Mouse (Mus musculus) C2C12 (cell line): ENCODE data around the gene Arhgef3. TPM values are rescaled to one million over a fixed set of nuclear protein-coding genes. Genes with fewer than 3 reads are reported as not detected.

ENCODE experiments used
- H3K27me3 ChIP-seq: one replicate; pipeline ENCODE4 v1.6.1; 2011; ENCODE audit not compliant: control insufficient read depth, insufficient read depth, insufficient read length
- H3K36me3 ChIP-seq: one replicate; pipeline ENCODE4 v1.6.1; 2011; ENCODE audit not compliant: control insufficient read depth, insufficient read depth
- H3K4me3 ChIP-seq: one replicate; pipeline ENCODE4 v1.5.1; 2011; ENCODE audit warnings: mild to moderate bottlenecking, control low read depth; ENCODE audit not compliant: poor library complexity, insufficient read depth, severe bottlenecking
- H3K79me2 ChIP-seq: one replicate; pipeline ENCODE4 v1.6.1; 2011; ENCODE audit not compliant: control insufficient read depth, insufficient read depth
- H3K79me3 ChIP-seq: one replicate; pipeline ENCODE4 v1.6.1; 2011; ENCODE audit warnings: low read depth, control low read depth
- H3ac ChIP-seq: one replicate; pipeline ENCODE3; 2011; ENCODE audit warnings: low read depth; ENCODE audit not compliant: control insufficient read depth, insufficient read length
- CEBPB ChIP-seq: IDR thresholded peaks from one replicate; pipeline ENCODE4 v1.6.1; 2011; ENCODE audit warnings: low read depth, mild to moderate bottlenecking, control low read depth, moderate library complexity
- CTCF ChIP-seq: IDR thresholded peaks from one replicate; pipeline ENCODE4 v1.5.1; 2011; ENCODE audit not compliant: control insufficient read depth, insufficient read depth, insufficient read length
- FOSL1 ChIP-seq: IDR thresholded peaks from one replicate; pipeline ENCODE4 v1.8.0; 2011; ENCODE audit warnings: mild to moderate bottlenecking, low read length; ENCODE audit not compliant: poor library complexity, insufficient read depth, severe bottlenecking
- MAX ChIP-seq: IDR thresholded peaks from one replicate; pipeline ENCODE4 v1.6.1; 2011; ENCODE audit warnings: mild to moderate bottlenecking, control low read depth
- MYOD1 ChIP-seq: IDR thresholded peaks from one replicate; pipeline ENCODE4 v1.6.1; 2011; ENCODE audit warnings: low read depth; ENCODE audit not compliant: control insufficient read depth, insufficient read length
- MYOG ChIP-seq: IDR thresholded peaks from one replicate; pipeline ENCODE4 v1.6.1; 2011; ENCODE audit not compliant: control insufficient read depth, insufficient read length; ENCODE audit errors: extremely low read depth
- USF1 ChIP-seq: IDR thresholded peaks from one replicate; pipeline ENCODE4 v1.6.1; 2011; ENCODE audit warnings: low read depth, mild to moderate bottlenecking, control low read depth, moderate library complexity
- polyA plus RNA-seq: library from polyadenylated mRNA; unstranded; fragments of >200 nt; fragmentation: generic; extraction: Trizol; gene quantifications from one replicate; pipeline ENCODE4 v1.2.1, GENCODE M21; 2012; ENCODE audit warnings: missing spikeins

Gene Arhgef3
- polyA plus RNA-seq, 1 experiment: 1.1 TPM

GRCm38 (mm10) chr14:27428573-27428972, 313.9 kb downstream of the Arhgef3 start, which contains the start of gene Fam208a:
Gene Fam208a, plus strand, starts transcription at chr14:27428834.
- peak within 1 kb of the TSS; percentile 32 for H3ac ChIP-seq
- H3K79me3 ChIP-seq: peaks cover 21% of the 10 kb centered on the region
- no peaks in the 10 kb centered on the region for H3K27me3 ChIP-seq
- H3K4me3 ChIP-seq: peak within 1 kb of the TSS; percentile 40
- H3K36me3 ChIP-seq: peaks cover 3% of the 10 kb centered on the region
- peaks cover 42% of the 10 kb centered on the region for H3K79me2 ChIP-seq
- no peak for TF ChIP-seq MYOG
- no peak for TF ChIP-seq MYOD1
- no peak for TF ChIP-seq CTCF
- peak; percentile 86 for TF ChIP-seq MAX
- TF ChIP-seq USF1: no peak
- no peak for TF ChIP-seq CEBPB
- TF ChIP-seq FOSL1: no peak

- no peak for TF ChIP-seq FOSL1
- TF ChIP-seq MYOG: no peak
- no peak for TF ChIP-seq MYOD1
- TF ChIP-seq MAX: peak; percentile 49
- peak overlapping the region; percentile 40 for H3K4me3 ChIP-seq
Observed at GRCm38 (mm10) chr14:27428973-27429711, 314.4 kb downstream of the Arhgef3 start.

GRCm38 (mm10) chr14:27430280-27430679, 315.6 kb downstream of the Arhgef3 start:
- Histone ChIP-seq H3K4me3 (no peak overlapping the region), H3K36me3 (peaks cover 3% of the 10 kb centered on the region), H3K79me3 (peaks cover 26% of the 10 kb centered on the region)

More at GRCm38 (mm10) chr14:27428973-27429711, 314.4 kb downstream of the Arhgef3 start:
- peaks cover 3% of the 10 kb centered on the region for H3K36me3 ChIP-seq
- H3K79me2 ChIP-seq: peaks cover 47% of the 10 kb centered on the region
- peaks cover 21% of the 10 kb centered on the region for H3K79me3 ChIP-seq
- H3K27me3 ChIP-seq: no peaks in the 10 kb centered on the region
- peak overlapping the region; percentile 32 for H3ac ChIP-seq

GRCm38 (mm10) chr14:27432064-27432463, 317.4 kb downstream of the Arhgef3 start:
- Histone ChIP-seq H3ac (no peak overlapping the region), H3K79me3 (peaks cover 27% of the 10 kb centered on the region), H3K4me3 (no peak overlapping the region), H3K27me3 (no peaks in the 10 kb centered on the region), H3K79me2 (peaks cover 75% of the 10 kb centered on the region), H3K36me3 (peaks cover 3% of the 10 kb centered on the region)
- TF ChIP-seq USF1 (no peak), FOSL1 (no peak), CEBPB (no peak), MYOG (no peak), MYOD1 (no peak), MAX (no peak), CTCF (no peak)

More at GRCm38 (mm10) chr14:27430280-27430679, 315.6 kb downstream of the Arhgef3 start:
- TF ChIP-seq USF1: no peak
- no peak for TF ChIP-seq MYOG
- TF ChIP-seq MAX: no peak
- Histone ChIP-seq H3K79me2 (peaks cover 59% of the 10 kb centered on the region), H3ac (no peak overlapping the region), H3K27me3 (no peaks in the 10 kb centered on the region)

- H3K79me3 ChIP-seq: peaks cover 14% of the 10 kb centered on the region
- TF ChIP-seq FOSL1: no peak
- TF ChIP-seq MAX: no peak
- no peak for TF ChIP-seq MYOG
- H3K27me3 ChIP-seq: no peaks in the 10 kb centered on the region
- H3K36me3 ChIP-seq: peaks cover 26% of the 10 kb centered on the region
- H3ac ChIP-seq: no peak overlapping the region
- H3K79me2 ChIP-seq: peaks cover 62% of the 10 kb centered on the region
- no peak overlapping the region for H3K4me3 ChIP-seq
Observed at GRCm38 (mm10) chr14:27436116-27436515, 321.4 kb downstream of the Arhgef3 start.

GRCm38 (mm10) chr14:27436826-27437225, 322.1 kb downstream of the Arhgef3 start:
- Histone ChIP-seq H3K4me3 (no peak overlapping the region), H3K79me2 (peaks cover 55% of the 10 kb centered on the region), H3K79me3 (peaks cover 7% of the 10 kb centered on the region), H3K36me3 (peaks cover 29% of the 10 kb centered on the region), H3K27me3 (no peaks in the 10 kb centered on the region), H3ac (no peak overlapping the region)
- TF ChIP-seq MYOG (no peak), FOSL1 (no peak)
